Mouse (Mus musculus) heart, embryonic 16.5 days (tissue): Measurements from ENCODE around the gene Bcar1. TPM values are rescaled to one million over a fixed set of nuclear protein-coding genes. Genes with fewer than 3 reads are reported as not detected.

Experiments
- ATAC-seq: fragments of 200-750 bp; cut with Nextera tagmentation; replicated peaks from 2 replicates; pipeline ENCODE4 v1.8.0; 2017; ENCODE audit warnings: moderate number of reproducible peaks; ENCODE audit not compliant: insufficient read depth, low FRiP score; ENCODE audit errors: extremely low read depth
- H3K27ac ChIP-seq: fragments of 300-500 bp; sonication (generic); 2 replicates; pipeline ENCODE4 v1.5.1; 2014; ENCODE audit warnings: mild to moderate bottlenecking, low read length, control low read depth, moderate library complexity
- H3K27me3 ChIP-seq: fragments of 300-500 bp; sonication (generic); 2 replicates; pipeline ENCODE4 v1.6.1; 2014; ENCODE audit warnings: low read length, mixed read lengths; ENCODE audit not compliant: control insufficient read depth, insufficient read depth
- H3K36me3 ChIP-seq: fragments of 300-500 bp; sonication (generic); 2 replicates; pipeline ENCODE4 v1.6.1; 2014; ENCODE audit not compliant: control insufficient read depth, insufficient read depth
- H3K4me1 ChIP-seq: fragments of 300-500 bp; sonication (generic); 2 replicates; pipeline ENCODE4 v1.6.1; 2014; ENCODE audit warnings: low read length, mixed read lengths; ENCODE audit not compliant: control insufficient read depth, insufficient read depth
- H3K4me2 ChIP-seq: fragments of 300-500 bp; sonication (generic); 2 replicates; pipeline ENCODE4 v1.6.1; 2014; ENCODE audit warnings: low read depth, mild to moderate bottlenecking, control low read depth, low read length
- H3K4me3 ChIP-seq: fragments of 300-500 bp; sonication (generic); 2 replicates; pipeline ENCODE4 v1.5.1; 2014; ENCODE audit warnings: mild to moderate bottlenecking, control low read depth, low read length
- H3K9ac ChIP-seq: fragments of 300-500 bp; sonication (generic); 2 replicates; pipeline ENCODE4 v1.6.1; 2014; ENCODE audit warnings: low read length, control low read depth
- H3K9me3 ChIP-seq: fragments of 300-500 bp; sonication (generic); replicated peaks from 2 replicates; pipeline ENCODE4 v1.6.1; 2016; ENCODE audit warnings: low read length; ENCODE audit not compliant: control insufficient read depth
- WGBS: fragments of 180-500 bp; shearing (Covaris S2); extraction: QIAGEN DNeasy Blood & Tissue Kit; methylation state at CpG from one replicate; pipeline ENCODE4 v1.1.7; 2014; 5-methylcytosine and 5-hydroxymethylcytosine counted together
- polyA plus RNA-seq: library from polyadenylated mRNA; unstranded; fragments of >200 nt; fragmentation: Nextera tagmentation; extraction: Ambion mirVana; gene quantifications from 2 replicates; pipeline ENCODE4 v1.2.1, GENCODE M21; 2015

Bcar1 gene
- polyA plus RNA-seq, 1 experiment from 2014 or later: 39.8 TPM

GRCm38 (mm10) chr8:111758817-111759216, 15.2 kb upstream of the Bcar1 start:
- H3K36me3 ChIP-seq: no peaks in the 10 kb centered on the region
- H3K4me2 ChIP-seq: no peak overlapping the region
- H3K9me3 ChIP-seq: no peaks in the 10 kb centered on the region
- no peak overlapping the region for H3K27ac ChIP-seq
- ATAC-seq: no peak
- H3K9ac ChIP-seq: no peak overlapping the region
- WGBS: 88% methylated on average over 5 of the region's 5 CpGs
- no peak overlapping the region for H3K4me3 ChIP-seq
- H3K4me1 ChIP-seq: peaks cover 6% of the 10 kb centered on the region
- no peaks in the 10 kb centered on the region for H3K27me3 ChIP-seq

GRCm38 (mm10) chr8:111757599-111757998, 14.0 kb upstream of the Bcar1 start:
- WGBS: 88% methylated on average over 9 of the region's 9 CpGs
- Histone ChIP-seq H3K9me3 (no peaks in the 10 kb centered on the region), H3K36me3 (no peaks in the 10 kb centered on the region), H3K4me2 (no peak overlapping the region), H3K27me3 (no peaks in the 10 kb centered on the region), H3K4me3 (no peak overlapping the region), H3K9ac (no peak overlapping the region), H3K27ac (no peak overlapping the region), H3K4me1 (peaks cover 8% of the 10 kb centered on the region)
- ATAC-seq: no peak

GRCm38 (mm10) chr8:111754736-111755135, 11.1 kb upstream of the Bcar1 start:
- Histone ChIP-seq H3K4me1 (peaks cover 8% of the 10 kb centered on the region), H3K4me3 (no peak overlapping the region), H3K36me3 (no peaks in the 10 kb centered on the region), H3K4me2 (no peak overlapping the region), H3K9ac (no peak overlapping the region), H3K9me3 (no peaks in the 10 kb centered on the region; the same call in 1 of the 2 replicates), H3K27ac (no peak overlapping the region), H3K27me3 (no peaks in the 10 kb centered on the region)
- no peak for ATAC-seq
- WGBS: 82% methylated on average over 6 of the region's 6 CpGs

- Histone ChIP-seq H3K36me3 (no peaks in the 10 kb centered on the region), H3K27me3 (no peaks in the 10 kb centered on the region), H3K4me2 (no peak overlapping the region), H3K9me3 (no peaks in the 10 kb centered on the region; the same call in 1 of the 2 replicates), H3K4me3 (no peak overlapping the region), H3K9ac (no peak overlapping the region), H3K4me1 (peaks cover 8% of the 10 kb centered on the region), H3K27ac (0 out of 2 replicates have a peak overlapping the region, but pooled peaks have one; percentile 7)
- ATAC-seq: 0 out of 2 replicates have a peak, but pooled peaks have one; percentile 32
- WGBS: 22% methylated on average over 2 of the region's 2 CpGs
These were observed 10.5 kb upstream of the Bcar1 start for GRCm38 (mm10) chr8:111754088-111754487.

- WGBS: 50% methylated on average over 6 of the region's 6 CpGs
These were observed 5.2 kb upstream of the Bcar1 start for GRCm38 (mm10) chr8:111748766-111749165.

GRCm38 (mm10) chr8:111747866-111748649, 4.4 kb upstream of the Bcar1 start:
- H3K4me3 ChIP-seq: no peak overlapping the region
- no peak overlapping the region for H3K27ac ChIP-seq
- no peak overlapping the region for H3K4me2 ChIP-seq
- H3K9ac ChIP-seq: no peak overlapping the region
- no peaks in the 10 kb centered on the region for H3K27me3 ChIP-seq
- 75% methylated on average over 8 of the region's 8 CpGs for WGBS
- no peaks in the 10 kb centered on the region; the same call in 1 of the 2 replicates for H3K9me3 ChIP-seq
- H3K36me3 ChIP-seq: no peaks in the 10 kb centered on the region
- H3K4me1 ChIP-seq: peaks cover 29% of the 10 kb centered on the region
- ATAC-seq: no peak

More at GRCm38 (mm10) chr8:111748766-111749165, 5.2 kb upstream of the Bcar1 start:
- no peak for ATAC-seq
- Histone ChIP-seq H3K27me3 (no peaks in the 10 kb centered on the region), H3K27ac (no peak overlapping the region), H3K36me3 (no peaks in the 10 kb centered on the region), H3K9ac (no peak overlapping the region), H3K4me1 (peaks cover 30% of the 10 kb centered on the region), H3K4me2 (no peak overlapping the region), H3K4me3 (no peak overlapping the region), H3K9me3 (no peaks in the 10 kb centered on the region; the same call in 1 of the 2 replicates)

GRCm38 (mm10) chr8:111746582-111747465, 3.2 kb upstream of the Bcar1 start:
- WGBS: 31% methylated on average over 13 of the region's 13 CpGs
- Histone ChIP-seq H3K9ac (no peak overlapping the region), H3K27ac (peak overlapping the region; percentile 73), H3K4me3 (no peak overlapping the region), H3K36me3 (no peaks in the 10 kb centered on the region), H3K9me3 (no peaks in the 10 kb centered on the region), H3K27me3 (no peaks in the 10 kb centered on the region), H3K4me2 (peak overlapping the region; percentile 54; the same call in 1 of the 2 replicates), H3K4me1 (peaks cover 40% of the 10 kb centered on the region)
- no peak for ATAC-seq

GRCm38 (mm10) chr8:111745591-111746418, 2.2 kb upstream of the Bcar1 start:
- ATAC-seq: peak; percentile 56
- Histone ChIP-seq H3K27me3 (no peaks in the 10 kb centered on the region), H3K9ac (peak overlapping the region; percentile 37), H3K9me3 (no peaks in the 10 kb centered on the region), H3K4me3 (peak overlapping the region; percentile 35), H3K4me1 (peaks cover 50% of the 10 kb centered on the region), H3K36me3 (no peaks in the 10 kb centered on the region), H3K27ac (peak overlapping the region; percentile 73), H3K4me2 (peak overlapping the region; percentile 54)
- 3% methylated on average over 23 of the region's 23 CpGs for WGBS
